Mouse (Mus musculus): ENCODE data around the gene Glg1. TPM values are rescaled to one million over a fixed set of nuclear protein-coding genes. Genes with fewer than 3 reads are reported as not detected.

Gene Glg1
- 31.7 and 32.5 TPM in 2 replicates for polyA plus RNA-seq (2015; fragmentation: Nextera tagmentation; extraction: Ambion mirVana)

GRCm38 (mm10) chr8:111258631-111259407 lies at the start of gene Glg1:
TSS of gene Glg1 (minus strand) at chr8:111259216.

DNA sequence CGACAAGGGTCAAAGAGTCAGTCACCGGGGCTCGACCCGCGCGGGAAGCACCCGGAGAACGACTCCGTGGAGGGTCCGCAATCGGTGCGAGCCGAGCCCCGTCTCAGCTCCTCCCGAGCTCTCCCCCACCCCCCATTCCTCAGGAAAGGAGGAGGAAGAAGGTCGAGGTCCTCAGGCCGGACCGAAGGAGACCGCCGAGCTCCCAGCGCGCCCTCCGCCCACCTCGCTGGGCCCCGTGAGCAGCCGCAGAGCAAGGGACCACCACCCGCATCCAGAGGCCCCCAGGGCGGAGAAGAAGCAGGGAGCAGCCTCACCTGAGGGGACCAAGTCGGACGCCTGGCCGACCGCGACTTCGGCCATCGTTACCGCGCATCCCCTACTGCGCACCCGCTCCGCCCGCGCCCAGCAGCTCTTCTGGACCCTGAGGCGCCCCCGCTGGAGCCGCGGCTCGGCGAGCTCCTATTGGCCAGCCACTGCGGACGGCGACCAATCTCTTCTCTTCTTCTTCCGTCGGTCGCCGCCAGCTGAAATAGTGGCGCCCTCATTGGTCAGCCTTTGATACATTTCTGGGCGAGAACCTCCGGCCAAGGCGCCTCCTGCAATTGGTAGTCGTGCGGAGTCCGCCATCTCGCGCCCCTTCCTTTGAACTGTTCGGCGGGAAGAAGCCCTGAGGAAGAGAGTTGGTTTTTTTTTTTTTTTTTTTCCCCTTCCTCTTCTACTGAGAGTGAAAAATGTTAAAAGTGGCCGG lies 41.0 kb upstream of the Glg1 start, which contains the start of gene Rfwd3:
Gene Rfwd3, minus strand, starts transcription at position 402 of the 748 bp plus-strand sequence.

Small RNA genes lying within 50 kb of the gene (microRNA-seq; reads per million reads assigned to microRNA genes)
- 0 reads per million in 2 experiments for gene Gm23193

Other genes starting within 250 kb of the Glg1 start
- gene Ddx19b, start 227.5 kb downstream of the Glg1 start, polyA plus RNA-seq (2015; fragmentation: Nextera tagmentation; extraction: Ambion mirVana), result 3.0 and 3.2 TPM in 2 replicates
- 21.8 and 25.0 TPM in 2 replicates for gene Aars, start 226.1 kb downstream of the Glg1 start, polyA plus RNA-seq (2015; fragmentation: Nextera tagmentation; extraction: Ambion mirVana)
- 1.9 TPM in 1 of 2 replicates, not detected in the other for gene Exosc6, start 202.9 kb downstream of the Glg1 start, polyA plus RNA-seq (2015; fragmentation: Nextera tagmentation; extraction: Ambion mirVana)
- gene Clec18a, start 166.8 kb downstream of the Glg1 start, polyA plus RNA-seq (2015; fragmentation: Nextera tagmentation; extraction: Ambion mirVana), result 0.45 and 1.7 TPM in 2 replicates
- 11.8 and 14.0 TPM in 2 replicates for gene Pdpr, start 164.6 kb downstream of the Glg1 start, polyA plus RNA-seq (2015; fragmentation: Nextera tagmentation; extraction: Ambion mirVana)
- 9.3 and 10.2 TPM in 2 replicates for gene Rfwd3, start 41.0 kb upstream of the Glg1 start, polyA plus RNA-seq (2015; fragmentation: Nextera tagmentation; extraction: Ambion mirVana)
- 1.8 and 3.6 TPM in 2 replicates for gene Mlkl, start 79.0 kb upstream of the Glg1 start, polyA plus RNA-seq (2015; fragmentation: Nextera tagmentation; extraction: Ambion mirVana)
- 0.58 and 0.83 TPM in 2 replicates for gene Fa2h, start 134.6 kb upstream of the Glg1 start, polyA plus RNA-seq (2015; fragmentation: Nextera tagmentation; extraction: Ambion mirVana)